ENCODE assay signal across 15 mouse cellular contexts in the genomic region with DNA sequence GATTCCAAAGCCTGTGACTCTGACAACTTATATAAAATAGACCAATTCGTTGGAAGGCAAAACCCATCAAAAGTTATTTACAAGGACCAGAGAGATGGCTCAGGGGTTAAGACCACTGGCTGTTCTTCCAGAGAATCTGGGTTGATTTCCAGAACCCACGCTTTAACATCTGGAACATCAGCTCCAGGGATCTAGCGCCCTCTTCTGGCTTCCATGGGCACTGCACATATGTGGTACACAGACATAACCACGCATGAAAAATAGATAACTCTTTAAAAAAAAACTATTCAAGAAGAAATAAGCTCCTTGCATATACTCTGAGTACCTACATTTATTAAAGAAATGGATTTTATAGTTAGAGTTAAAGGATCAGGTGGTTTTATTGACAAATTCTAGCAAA. TPM values are rescaled to one million over a fixed set of nuclear protein-coding genes. Genes with fewer than 3 reads are reported as not detected.
DNase-seq lines count a peak whose midpoint lies in the region; ATAC-seq and TF ChIP-seq lines count a peak whose summit lies in the region.
"Had no signal": no experiment of that assay in that cellular context is flagged by ENCODE, and none has a peak within 500 bp of the region (broad histone marks: within the 10 kb centered on the region; RNA-seq: fewer than 3 reads in every experiment).

No protein-coding gene starts in this region.

- no peak overlapping the region for H3K27ac ChIP-seq in left cerebral cortex, adult 2 months
- H3K27ac ChIP-seq in forebrain, embryonic 15.5 days (replicated peaks), result no peak overlapping the region
- H3K27ac ChIP-seq: limb, embryonic 10.5 days; midbrain, embryonic 15.5 days had no signal

- intact Hi-C loops in left cerebral cortex, adult 2 months (cut with DNase I), result no loop called here
- intact Hi-C loops in left cerebral cortex, postnatal 36 days (cut with DNase I), result no loop called here
- intact Hi-C loops in gastrocnemius, postnatal 36 days (cut with DNase I), result no loop called here

- no peak overlapping the region for H3K4me2 ChIP-seq in forebrain, embryonic 15.5 days (replicated peaks)
- H3K4me2 ChIP-seq: midbrain, embryonic 15.5 days had no signal

- no peak overlapping the region for H3K9ac ChIP-seq in forebrain, embryonic 15.5 days (replicated peaks)
- H3K9ac ChIP-seq: midbrain, embryonic 15.5 days had no signal

- peak; percentile 55 for DNase-seq in CD4-positive, CD25-positive, alpha-beta regulatory T cell, adult 2 months (ENCODE audit: low read depth, low spot score)
- no peak for DNase-seq in left cerebral cortex, adult 2 months (ENCODE audit: extremely low spot score in 1 of 2, low spot score in 2 of 2)
- DNase-seq in left cerebral cortex, postnatal 36 days (ENCODE audit: low spot score in 2 of 2), result no peak
- peak; percentile 16 for DNase-seq in CD4-positive helper T cell, adult 2 months (ENCODE audit: low read depth, low spot score)
- no peak for DNase-seq in brain, embryonic 14.5 days (ENCODE audit: low read depth)
- no peak for DNase-seq in gastrocnemius, postnatal 36 days
- DNase-seq: cerebellum, postnatal 14 days; heart, adult 11 months; kidney, adult 8-10 months; lung, postnatal 14 days had no signal

- TF ChIP-seq POLR2A in brain, embryonic 14.5 days (IDR thresholded peaks at IDR 0.05; ENCODE audit: borderline replicate concordance, extremely low read depth, insufficient read depth, insufficient read length, poor library complexity, severe bottlenecking), result no peak

- 60% methylated on average over 4 of the region's 4 CpGs for WGBS in forebrain, embryonic 15.5 days

- no peaks in the 10 kb centered on the region for H3K9me3 ChIP-seq in forebrain, embryonic 15.5 days
- H3K9me3 ChIP-seq: limb, embryonic 10.5 days; midbrain, embryonic 15.5 days had no signal

- no peak overlapping the region for H3K4me3 ChIP-seq in left cerebral cortex, adult 2 months
- H3K4me3 ChIP-seq in forebrain, embryonic 15.5 days, result no peak overlapping the region
- H3K4me3 ChIP-seq: limb, embryonic 10.5 days; midbrain, embryonic 15.5 days had no signal

- peak; percentile 32 for TF ChIP-seq CTCF in left cerebral cortex, adult 2 months (IDR thresholded peaks at IDR 0.05)
- peak; percentile 47; the same call in 1 of the 2 replicates for TF ChIP-seq CTCF in brain, embryonic 14.5 days (IDR thresholded peaks at IDR 0.05; ENCODE audit: borderline replicate concordance, extremely low read depth, insufficient read depth, insufficient read length)

- H3K27me3 ChIP-seq in forebrain, embryonic 15.5 days, result no peaks in the 10 kb centered on the region
- H3K27me3 ChIP-seq: midbrain, embryonic 15.5 days had no signal

- 0 out of 2 replicates have a peak, but pooled peaks cover 5% of the 10 kb centered on the region for H3K4me1 ChIP-seq in forebrain, embryonic 15.5 days
- H3K4me1 ChIP-seq: limb, embryonic 10.5 days had no signal

- ATAC-seq in CD4-positive, CD25-positive, alpha-beta regulatory T cell, adult 4 months, result no peak
- ATAC-seq in forebrain, embryonic 15.5 days (replicated peaks), result no peak
- ATAC-seq: activated CD4-positive, CD25-positive, alpha-beta regulatory T cell, adult 4 months; midbrain, embryonic 15.5 days had no signal

- no peaks in the 10 kb centered on the region for H3K36me3 ChIP-seq in forebrain, embryonic 15.5 days
- H3K36me3 ChIP-seq: limb, embryonic 10.5 days; midbrain, embryonic 15.5 days had no signal

RNA-seq across cellular contexts. Expression of a gene that starts 43.2 kb away (rescaled TPM):
- polyA plus RNA-seq in CD4-positive, CD25-positive, alpha-beta regulatory T cell, adult 4 months (2017; shearing (Covaris generic)), result 1 to 10 TPM; 1.2 to 1.8 TPM
- 1 to 10 TPM in 1 of 2 experiments, under 1 TPM in 1; 0.57 to 1.1 TPM for total RNA-seq in left cerebral cortex, adult 2 months (2021)
- under 1 TPM; 0.34 to 0.89 TPM for total RNA-seq in left cerebral cortex, postnatal 36 days (2021)
- 1.8 and 2.8 TPM in 2 replicates for polyA plus RNA-seq in brain, embryonic 14.5 days (2012; rRNA removed)
- total RNA-seq in gastrocnemius, postnatal 36 days (2021), result not detected
- 2.4 and 4.8 TPM in 2 replicates for polyA plus RNA-seq in forebrain, embryonic 15.5 days (2015; fragmentation: Nextera tagmentation; extraction: Ambion mirVana)

RNA-seq across cellular contexts. Expression of a gene that starts 54.5 kb away (rescaled TPM):
- polyA plus RNA-seq in CD4-positive, CD25-positive, alpha-beta regulatory T cell, adult 4 months (2017; shearing (Covaris generic)), result 10 to 100 TPM; 73.7 to 86.4 TPM
- total RNA-seq in left cerebral cortex, adult 2 months (2021), result 1 to 10 TPM; 1.2 to 1.3 TPM
- total RNA-seq in left cerebral cortex, postnatal 36 days (2021), result 1 to 10 TPM in 1 of 2 experiments, under 1 TPM in 1; 0.84 to 1.4 TPM
- polyA plus RNA-seq in brain, embryonic 14.5 days (2012; rRNA removed), result 1.1 and 1.2 TPM in 2 replicates
- total RNA-seq in gastrocnemius, postnatal 36 days (2021), result 1 to 10 TPM; 1.4 to 1.7 TPM
- 1.5 and 1.6 TPM in 2 replicates for polyA plus RNA-seq in forebrain, embryonic 15.5 days (2015; fragmentation: Nextera tagmentation; extraction: Ambion mirVana)

Comparison
In these comparisons a context has a peak if more than half of its experiments do, and no peak if none do; other contexts are left out.
1. DNase-seq: peak in CD4-positive, CD25-positive, alpha-beta regulatory T cell, adult 2 months (single experiment) and CD4-positive helper T cell, adult 2 months (single experiment); none in left cerebral cortex, adult 2 months (0 of 2), left cerebral cortex, postnatal 36 days (0 of 2), brain, embryonic 14.5 days (single experiment) and gastrocnemius, postnatal 36 days (0 of 2).